Mouse (Mus musculus) left cerebral cortex, postnatal 36 days (tissue): ENCODE results near the gene Olfr1417. TPM values are rescaled to one million over a fixed set of nuclear protein-coding genes. Genes with fewer than 3 reads are reported as not detected.
"Not testable (repeated sequence)": the region's sequence is repeated elsewhere in the genome, so short reads cannot be mapped to it uniquely, and the experiment has no call there.

Experiments
- DNase-seq, 2 experiments: peaks; one replicate each; pipeline ENCODE4 v3.0.0; 2021 to 2022; ENCODE audit warnings: low spot score in 2 of 2, mixed read lengths in 1 of 2
- intact Hi-C: fragments of 180-260 bp; cut with DNase I; formaldehyde crosslinking; loops from one replicate; pipeline ENCODE4 v1.15.1; 2025
- total RNA-seq, 2 experiments: library from RNA; stranded (reverse); gene quantifications; 2 replicates each; pipeline ENCODE4 v1.2.3; 2021

Olfr1417 gene
- total RNA-seq, result not detected

DNA sequence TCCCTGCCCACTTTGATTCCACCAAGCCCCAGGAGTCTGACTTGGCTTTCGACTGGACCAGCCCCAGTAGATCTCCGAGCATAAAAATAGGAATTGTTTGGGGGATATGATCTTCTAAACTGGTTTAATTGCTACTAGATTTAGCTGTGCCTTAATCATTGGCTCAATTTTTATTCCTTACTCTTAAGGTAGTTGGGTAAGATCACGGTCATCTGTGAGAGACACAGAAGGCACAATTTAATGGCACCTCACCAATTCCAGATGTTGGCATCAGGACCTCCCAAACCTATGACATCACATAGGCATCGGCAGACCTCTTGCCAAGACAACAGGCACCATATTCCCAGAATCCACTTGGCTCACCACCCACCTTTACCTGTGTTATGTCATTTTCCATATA is at the start of gene Olfr1417:
Gene Olfr1417, minus strand, starts transcription at position 101 of the 400 bp plus-strand sequence.
- intact Hi-C loops, result no loop called here
- no peak for DNase-seq

GRCm38 (mm10) chr19:11886265-11886664 is 47.2 kb upstream of the Olfr1417 start, which contains the start of gene Olfr1420:
TSS of gene Olfr1420 (plus strand) at chr19:11886565.
- intact Hi-C loops, result no loop called here
- no peak for DNase-seq

GRCm38 (mm10) chr19:11878404-11878803 is 39.4 kb upstream of the Olfr1417 start:
- DNase-seq, result not testable (repeated sequence)

DNA sequence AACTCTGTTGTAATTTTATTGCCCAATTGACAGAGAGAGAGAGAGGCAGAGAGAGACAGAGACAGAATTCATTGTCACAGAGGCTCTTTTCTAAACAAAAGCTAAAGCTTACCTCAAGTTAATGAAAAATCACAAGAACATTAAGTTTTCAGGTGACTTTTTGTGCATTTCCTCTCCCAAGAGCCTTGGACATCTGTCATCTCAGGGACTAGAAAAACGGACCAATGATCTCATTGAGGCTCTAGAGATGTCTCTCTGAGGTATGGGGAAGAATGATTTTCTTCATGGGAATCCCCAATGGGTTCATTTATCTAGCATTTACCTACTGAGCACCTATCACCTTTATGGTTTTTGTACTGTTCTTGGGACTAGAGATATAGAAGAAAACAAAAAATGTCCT is 36.0 kb upstream of the Olfr1417 start, which contains the start of gene Olfr1419:
Gene Olfr1419, minus strand, starts transcription at position 101 of the 400 bp plus-strand sequence.
- intact Hi-C loops, result no loop called here
- no peak for DNase-seq

More at GRCm38 (mm10) chr19:11878404-11878803, 39.4 kb upstream of the Olfr1417 start:
- intact Hi-C loops, result not testable (repeated sequence)

DNA sequence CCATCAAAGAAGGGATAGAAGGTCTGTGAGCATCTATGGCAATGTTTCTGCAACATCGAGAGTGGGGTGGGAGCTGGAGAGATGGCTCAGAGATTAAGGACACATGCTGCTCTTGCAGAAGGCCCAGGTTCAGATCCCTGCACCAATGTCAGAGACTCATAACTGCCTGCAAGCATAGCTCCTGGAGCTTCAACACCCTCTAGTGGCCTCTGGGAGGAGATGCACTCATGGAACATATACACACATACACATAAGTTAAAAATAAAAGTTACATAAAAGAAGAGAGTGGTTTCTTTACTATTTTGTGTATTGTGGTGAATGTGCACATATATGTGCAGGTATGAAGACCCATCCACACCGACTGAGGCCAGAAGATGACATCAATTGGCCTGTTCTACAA is 28.8 kb upstream of the Olfr1417 start:
- intact Hi-C loops, result no loop called here
- no peak for DNase-seq

DNA sequence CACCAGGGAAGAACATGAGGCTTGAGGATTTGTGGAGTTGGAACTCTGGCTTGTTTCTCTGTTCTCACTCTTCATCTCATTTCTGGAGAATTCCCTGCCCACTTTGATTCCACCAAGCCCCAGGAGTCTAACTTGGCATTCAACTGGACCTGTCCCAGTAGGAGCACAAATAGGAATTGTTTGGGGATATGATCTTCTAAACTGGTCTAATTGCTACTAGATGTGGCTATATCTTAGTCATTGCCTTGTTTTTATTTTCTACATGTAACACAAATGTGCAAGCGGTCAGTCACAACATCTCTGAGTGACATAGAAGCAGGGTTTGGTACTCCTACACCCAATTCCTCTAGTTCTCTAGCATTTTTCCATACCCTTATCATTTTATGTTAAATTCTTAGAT is 21.9 kb upstream of the Olfr1417 start, which contains the start of gene Olfr1418:
Gene Olfr1418, minus strand, starts transcription at position 101 of the 400 bp plus-strand sequence.
- intact Hi-C loops, result no loop called here

GRCm38 (mm10) chr19:11856506-11856905 is 17.5 kb upstream of the Olfr1417 start:
- intact Hi-C loops, result no loop called here
- DNase-seq, result no peak

More for the DNA sequence above, 21.9 kb upstream of the Olfr1417 start, which contains the start of gene Olfr1418:
- no peak for DNase-seq

- intact Hi-C loops, result no loop called here
- no peak for DNase-seq
Observed at GRCm38 (mm10) chr19:11854821-11855220, 15.8 kb upstream of the Olfr1417 start.

DNA sequence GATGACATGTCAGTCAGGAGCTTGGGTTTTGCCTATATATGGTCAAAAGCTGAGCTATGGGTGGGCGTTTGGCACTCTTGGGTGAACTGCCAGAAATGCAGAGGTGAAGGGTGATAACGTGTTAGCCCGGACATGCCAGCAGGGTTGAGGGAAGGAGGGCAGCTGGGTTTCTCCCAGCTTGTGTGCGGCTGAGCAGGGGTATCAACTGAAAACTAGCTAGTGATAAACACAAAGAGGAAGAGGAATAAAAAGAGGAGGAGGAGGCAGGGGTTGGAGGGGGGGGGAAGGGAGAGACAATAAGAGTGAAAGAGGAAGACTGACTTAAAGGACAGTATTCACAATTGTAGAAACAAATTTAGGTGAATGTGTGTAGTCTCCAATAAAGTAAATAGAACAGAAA is 13.6 kb upstream of the Olfr1417 start:
- intact Hi-C loops, result no loop called here
- DNase-seq, result no peak

- intact Hi-C loops, result no loop called here
- DNase-seq, result no peak
Observed at GRCm38 (mm10) chr19:11846333-11846732, 7.3 kb upstream of the Olfr1417 start.

DNA sequence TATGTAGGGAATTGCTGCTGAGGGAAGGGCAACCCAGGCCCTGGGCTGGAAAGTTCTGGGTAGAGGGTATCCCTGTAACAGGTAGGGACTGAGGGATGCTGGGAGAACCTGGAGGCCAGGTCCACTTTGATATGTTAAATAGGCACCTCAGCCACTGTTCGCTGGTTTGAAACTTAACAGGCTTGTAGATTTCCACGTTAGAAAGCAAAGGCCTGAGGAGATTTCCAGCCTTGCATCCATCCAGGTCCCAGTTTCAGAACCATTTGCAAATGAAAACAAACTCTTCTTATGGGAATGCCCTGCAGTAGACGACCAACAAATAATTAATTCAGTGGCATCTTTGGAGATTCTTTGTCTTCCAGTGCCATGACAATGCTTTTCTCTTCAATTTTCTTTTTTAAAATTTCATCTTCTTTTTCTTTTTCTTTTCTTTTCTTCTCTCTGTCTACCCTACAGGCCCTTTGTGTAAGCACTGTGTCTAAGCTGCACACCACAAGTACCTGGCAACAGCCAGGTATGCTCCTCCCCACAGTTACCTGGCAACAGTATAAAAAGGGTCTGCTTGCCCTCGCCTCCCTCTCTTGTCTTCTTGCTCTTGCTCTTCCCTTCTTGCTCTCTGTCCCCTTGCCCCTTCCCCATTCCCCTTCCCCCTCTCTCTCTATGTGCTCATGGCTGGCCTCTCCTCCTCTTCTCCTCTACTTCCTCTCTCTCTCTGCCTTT is 15.5 kb downstream of the Olfr1417 start:
- intact Hi-C loops, result no loop called here
- DNase-seq, result no peak

DNA sequence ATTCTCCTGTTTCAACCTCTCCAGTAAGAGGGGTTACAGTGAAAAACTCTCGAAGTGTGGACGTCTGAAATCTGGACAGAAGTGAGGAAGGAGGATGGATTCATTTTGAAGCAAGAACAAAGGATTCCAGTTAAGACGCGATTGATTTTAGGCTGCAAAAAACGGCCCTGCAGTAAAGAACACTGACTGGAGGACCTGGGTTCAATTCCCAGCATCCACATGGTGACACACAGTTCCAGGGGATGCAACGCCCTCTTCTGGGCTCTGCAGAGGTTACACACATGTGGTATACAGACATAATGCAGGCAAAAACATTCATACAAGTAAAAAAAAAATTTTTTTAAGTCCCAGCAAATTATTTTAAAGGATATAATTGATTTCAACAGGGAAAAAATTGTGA is 18.8 kb downstream of the Olfr1417 start:
- no peak for DNase-seq
- intact Hi-C loops, result no loop called here

GRCm38 (mm10) chr19:11819800-11820199 is 19.2 kb downstream of the Olfr1417 start:
- intact Hi-C loops, result loop anchor here (2.0 to 5.0 kb wide), 2 partner anchors 43 to 93 kb away; partner anchors contain the start of gene Patl1
- DNase-seq, result peak; percentile 31 to 47

GRCm38 (mm10) chr19:11819143-11819700 is 19.8 kb downstream of the Olfr1417 start, which contains the start of gene Stx3:
TSS of gene Stx3 (minus strand) at chr19:11819403.
- intact Hi-C loops, result loop anchor here (2.0 to 5.0 kb wide), 2 partner anchors 42 to 93 kb away; partner anchors contain the start of gene Patl1
- no peak for DNase-seq

DNA sequence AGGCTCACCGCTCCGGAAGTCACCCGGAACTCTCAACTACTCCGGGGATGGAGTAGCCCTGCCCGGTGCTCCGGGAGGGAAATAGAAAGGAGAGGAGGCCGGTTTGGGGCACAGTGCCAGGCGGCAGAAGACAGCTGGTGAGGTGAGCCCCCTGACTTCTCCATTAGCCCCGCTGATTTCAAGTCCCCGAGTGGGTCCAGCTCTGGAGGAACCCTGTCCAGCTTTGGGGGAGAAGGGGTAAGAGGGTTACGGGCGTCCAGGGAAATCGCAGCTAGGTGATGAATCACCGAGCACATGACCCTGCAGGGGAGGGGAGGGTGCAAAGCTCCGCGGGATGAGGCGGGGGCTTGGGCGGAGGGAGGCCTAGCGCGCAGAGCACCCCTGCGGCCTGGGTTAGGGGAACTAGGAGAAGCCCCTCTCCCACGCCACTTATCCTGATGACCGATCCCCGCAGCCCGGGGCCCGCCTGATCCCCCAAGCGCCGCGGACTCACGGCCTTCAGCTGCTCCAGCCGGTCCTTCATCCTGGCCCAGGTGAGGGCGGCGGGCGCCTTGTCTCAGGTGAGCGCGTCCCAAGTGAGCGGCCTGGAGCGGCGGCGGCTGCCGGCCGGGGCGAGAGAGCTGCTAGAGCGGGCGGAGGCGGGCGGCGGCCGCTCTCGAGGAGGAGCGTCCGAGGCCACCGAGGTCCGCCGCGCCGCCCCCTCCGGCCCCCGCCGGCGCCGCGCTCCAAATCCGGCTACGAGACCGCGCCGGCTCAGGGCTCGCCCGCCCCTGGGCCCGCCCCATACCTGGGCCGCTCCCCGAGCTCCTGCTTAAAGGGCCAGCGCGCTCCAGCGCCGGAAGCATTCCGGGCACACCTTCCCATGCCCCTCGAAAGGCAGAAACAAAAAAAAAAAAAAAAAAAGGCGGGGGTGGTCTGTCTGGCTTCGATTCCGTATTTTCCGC is 20.5 kb downstream of the Olfr1417 start:
- DNase-seq, result peak; percentile 52 to 75
- intact Hi-C loops, result loop anchor here (2.0 to 5.0 kb wide), 2 partner anchors 42 to 94 kb away; partner anchors contain the start of gene Patl1

DNA sequence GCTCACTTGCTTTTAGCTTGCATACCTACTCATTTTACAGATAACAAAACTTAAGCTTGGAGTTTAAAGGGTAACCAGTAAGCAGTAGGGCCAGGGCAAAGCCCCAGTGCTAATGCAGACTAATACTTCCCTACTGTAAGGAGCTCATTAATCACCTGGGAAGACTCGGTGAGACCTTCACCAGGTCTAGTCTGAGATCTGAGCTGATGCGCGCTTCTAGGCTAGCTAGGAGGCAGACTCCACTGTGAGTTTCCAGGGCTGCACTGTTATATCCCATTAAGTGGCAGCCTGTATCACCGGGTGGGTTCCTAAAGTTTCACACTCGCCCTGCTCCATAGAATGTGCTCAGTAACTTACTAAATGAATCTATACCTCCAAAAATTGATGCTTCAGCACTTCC is 21.4 kb downstream of the Olfr1417 start:
- intact Hi-C loops, result loop anchor here (5.0 kb wide), 1 partner anchor 95 kb away; the partner anchor contains the start of gene Patl1
- no peak for DNase-seq

DNA sequence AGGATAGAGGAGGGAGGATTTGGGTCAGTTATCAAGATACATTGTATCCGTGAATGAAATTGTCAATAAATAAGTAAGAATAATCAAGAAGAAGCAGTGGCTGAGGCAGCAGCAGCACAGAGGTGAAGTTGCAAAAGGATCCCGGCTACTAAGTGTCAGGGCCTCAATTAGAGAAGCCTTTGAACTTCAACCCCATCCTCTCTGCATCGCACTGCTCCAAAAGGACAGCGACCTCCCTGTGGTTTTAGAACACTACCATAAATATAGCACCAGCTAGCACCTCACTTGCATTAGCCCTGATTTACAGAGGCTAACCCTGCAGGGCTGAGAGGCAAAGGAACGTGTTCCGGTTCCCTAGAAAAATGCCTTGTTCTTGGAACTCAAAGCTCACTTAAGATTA is 22.3 kb downstream of the Olfr1417 start:
- no peak for DNase-seq
- intact Hi-C loops, result loop anchor here (5.0 kb wide), 1 partner anchor 96 kb away; the partner anchor contains the start of gene Patl1

- no peak for DNase-seq
Observed at GRCm38 (mm10) chr19:11814742-11815333, 24.2 kb downstream of the Olfr1417 start.

DNA sequence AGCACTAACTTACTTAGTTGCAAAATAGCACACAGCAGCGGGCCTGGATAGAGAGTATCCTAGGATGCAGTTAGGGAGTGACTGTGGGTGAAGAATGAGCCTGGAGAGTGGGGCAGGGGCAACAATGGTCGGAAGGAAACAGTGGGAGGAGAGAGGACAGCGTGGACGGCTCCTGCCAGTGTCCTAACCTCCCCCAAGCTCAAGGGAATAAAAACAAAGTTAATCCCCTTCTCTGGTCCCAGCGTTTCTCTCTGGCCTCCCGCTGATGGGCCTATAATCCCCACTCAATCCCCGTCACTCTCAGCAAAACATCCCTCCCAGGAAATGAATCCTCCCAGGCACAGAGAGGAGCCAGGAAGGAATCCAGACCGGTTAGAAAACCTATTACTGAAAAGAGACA is 25.4 kb downstream of the Olfr1417 start:
- intact Hi-C loops, result no loop called here
- DNase-seq, result no peak

More at GRCm38 (mm10) chr19:11814742-11815333, 24.2 kb downstream of the Olfr1417 start:
- intact Hi-C loops, result loop anchor here (5.0 kb wide), 1 partner anchor 97 kb away; the partner anchor contains the start of gene Patl1
